Mouse (Mus musculus) embryo, embryonic 10 days (tissue): ENCODE results near the gene St7.

Experiments
- DNase-seq: peaks from one replicate; pipeline ENCODE4 v3.0.0-alpha.2; 2015; ENCODE audit warnings: low spot score

St7 gene

GRCm38 (mm10) chr6:17823614-17824013 is 130.9 kb downstream of the St7 start:
- DNase-seq, result no peak

- no peak for DNase-seq
Observed at GRCm38 (mm10) chr6:17824735-17825134, 132.0 kb downstream of the St7 start.

GRCm38 (mm10) chr6:17828382-17828781 is 135.6 kb downstream of the St7 start:
- no peak for DNase-seq

- DNase-seq, result no peak
Observed at GRCm38 (mm10) chr6:17829981-17830380, 137.2 kb downstream of the St7 start.

- peak; percentile 82 for DNase-seq
Observed at GRCm38 (mm10) chr6:17834493-17834892, 141.8 kb downstream of the St7 start.

- no peak for DNase-seq
Observed at GRCm38 (mm10) chr6:17835693-17836092, 143.0 kb downstream of the St7 start.

- no peak for DNase-seq
Observed at GRCm38 (mm10) chr6:17837676-17838075, 144.9 kb downstream of the St7 start.

- no peak for DNase-seq
Observed at GRCm38 (mm10) chr6:17840431-17840830, 147.7 kb downstream of the St7 start.

GRCm38 (mm10) chr6:17842759-17843158 is 150.0 kb downstream of the St7 start:
- no peak for DNase-seq

GRCm38 (mm10) chr6:17851316-17851715 is 158.6 kb downstream of the St7 start:
- DNase-seq, result no peak

- no peak for DNase-seq
Observed at GRCm38 (mm10) chr6:17853587-17854274, 161.0 kb downstream of the St7 start.

GRCm38 (mm10) chr6:17855616-17856015 is 162.9 kb downstream of the St7 start:
- no peak for DNase-seq

GRCm38 (mm10) chr6:17859564-17859963 is 166.8 kb downstream of the St7 start:
- no peak for DNase-seq

GRCm38 (mm10) chr6:17860463-17860862 is 167.7 kb downstream of the St7 start:
- no peak for DNase-seq

- DNase-seq, result no peak
Observed at GRCm38 (mm10) chr6:17867796-17868195, 175.1 kb downstream of the St7 start.

- no peak for DNase-seq
Observed at GRCm38 (mm10) chr6:17871831-17872372, 179.2 kb downstream of the St7 start.

- DNase-seq, result no peak
Observed at GRCm38 (mm10) chr6:17875606-17876005, 182.9 kb downstream of the St7 start.

- no peak for DNase-seq
Observed at GRCm38 (mm10) chr6:17876023-17876613, 183.4 kb downstream of the St7 start.

- no peak for DNase-seq
Observed at GRCm38 (mm10) chr6:17876670-17877179, 184.0 kb downstream of the St7 start.

GRCm38 (mm10) chr6:17882943-17883342 is 190.2 kb downstream of the St7 start:
- DNase-seq, result no peak

- DNase-seq, result no peak
Observed at GRCm38 (mm10) chr6:17887765-17888164, 195.0 kb downstream of the St7 start.

GRCm38 (mm10) chr6:17895562-17895961 is 202.8 kb downstream of the St7 start:
- DNase-seq, result no peak

GRCm38 (mm10) chr6:17898539-17898938 is 205.8 kb downstream of the St7 start:
- DNase-seq, result no peak
